Mouse (Mus musculus): ENCODE results near the gene Clca3a1. TPM values are rescaled to one million over a fixed set of nuclear protein-coding genes. Genes with fewer than 3 reads are reported as not detected.

The Clca3a1 gene
- total and polyA plus RNA-seq, 2 experiments from 2014 or later: 11.0 to 16.6 TPM

GRCm38 (mm10) chr3:144683136-144683814 is 77.5 kb downstream of the Clca3a1 start:
- TF ChIP-seq CTCF (IDR thresholded peaks at IDR 0.05; ENCODE audit: low read depth): no peak
- no peak for TF ChIP-seq EP300 (IDR thresholded peaks at IDR 0.05; ENCODE audit: low read depth)
- ATAC-seq (ENCODE audit: insufficient read depth, low read depth) (no peak), DNase-seq (ENCODE audit: low spot score) (no peak)
- no peak overlapping the region for H3K9ac ChIP-seq (replicated peaks; ENCODE audit: low read depth, low read length)
- H3K36me3 ChIP-seq (replicated peaks; ENCODE audit: control insufficient read depth, insufficient read depth, low read length): peaks cover 32% of the 10 kb centered on the region
- 64% methylated on average over 12 of the region's 12 CpGs for WGBS
- no peak overlapping the region for H3K27ac ChIP-seq (ENCODE audit: low read depth)
- no peak overlapping the region for H3K4me3 ChIP-seq (ENCODE audit: low read depth, low read length)
- no peak overlapping the region for H3K4me2 ChIP-seq (ENCODE audit: low read depth, low read length)
- no peaks in the 10 kb centered on the region for H3K4me1 ChIP-seq (ENCODE audit: control insufficient read depth, insufficient read depth)
- no peaks in the 10 kb centered on the region for H3K9me3 ChIP-seq (replicated peaks; ENCODE audit: control insufficient read depth, low read length)
- H3K27me3 ChIP-seq (ENCODE audit: control insufficient read depth, insufficient read depth, low read length): no peaks in the 10 kb centered on the region

- DNase-seq (ENCODE audit: low spot score): no peak
- Histone ChIP-seq H3K9me3 (replicated peaks; ENCODE audit: control insufficient read depth, low read length) (no peaks in the 10 kb centered on the region), H3K4me2 (ENCODE audit: low read depth, low read length) (no peak overlapping the region), H3K36me3 (replicated peaks; ENCODE audit: control insufficient read depth, insufficient read depth, low read length) (peaks cover 17% of the 10 kb centered on the region), H3K27ac (ENCODE audit: low read depth) (no peak overlapping the region), H3K4me1 (ENCODE audit: control insufficient read depth, insufficient read depth) (no peaks in the 10 kb centered on the region), H3K27me3 (ENCODE audit: control insufficient read depth, insufficient read depth, low read length) (no peaks in the 10 kb centered on the region), H3K4me3 (ENCODE audit: low read depth, low read length) (no peak overlapping the region), H3K9ac (replicated peaks; ENCODE audit: low read depth, low read length) (no peak overlapping the region)
- WGBS: 58% methylated on average over 5 of the region's 5 CpGs
- TF ChIP-seq EP300 (IDR thresholded peaks at IDR 0.05; ENCODE audit: low read depth) (no peak), CTCF (IDR thresholded peaks at IDR 0.05; ENCODE audit: low read depth) (no peak)
- ATAC-seq (ENCODE audit: insufficient read depth, low read depth): no peak
These were observed 79.2 kb downstream of the Clca3a1 start for GRCm38 (mm10) chr3:144681542-144681941.

GRCm38 (mm10) chr3:144679701-144680159 is 81.0 kb downstream of the Clca3a1 start:
- DNase-seq (ENCODE audit: low spot score): peak; percentile 20
- 70% methylated on average over 8 of the region's 8 CpGs for WGBS
- Histone ChIP-seq H3K27me3 (ENCODE audit: control insufficient read depth, insufficient read depth, low read length) (no peaks in the 10 kb centered on the region), H3K36me3 (replicated peaks; ENCODE audit: control insufficient read depth, insufficient read depth, low read length) (peaks cover 7% of the 10 kb centered on the region), H3K4me3 (ENCODE audit: low read depth, low read length) (no peak overlapping the region), H3K4me1 (ENCODE audit: control insufficient read depth, insufficient read depth) (no peaks in the 10 kb centered on the region), H3K9me3 (replicated peaks; ENCODE audit: control insufficient read depth, low read length) (no peaks in the 10 kb centered on the region), H3K9ac (replicated peaks; ENCODE audit: low read depth, low read length) (no peak overlapping the region), H3K4me2 (ENCODE audit: low read depth, low read length) (peak overlapping the region; percentile 8; the same call in 1 of the 2 replicates), H3K27ac (ENCODE audit: low read depth) (no peak overlapping the region)
- TF ChIP-seq CTCF (IDR thresholded peaks at IDR 0.05; ENCODE audit: low read depth) (no peak), EP300 (IDR thresholded peaks at IDR 0.05; ENCODE audit: low read depth) (no peak)
- peak; percentile 72 for ATAC-seq (ENCODE audit: insufficient read depth, low read depth)

Other genes with a start within 250 kb of the Clca3a1 start
- gene Hs2st1, start 190.8 kb downstream of the Clca3a1 start, total RNA-seq (2014; rRNA removed; ENCODE audit: low replicate concordance): 9.0 and 16.1 TPM in 2 replicates
- gene Hs2st1, start 190.8 kb downstream of the Clca3a1 start, polyA plus RNA-seq (2015; fragmentation: Nextera tagmentation; extraction: Ambion mirVana): 3.3 and 3.5 TPM in 2 replicates
- 245 and 260 TPM in 2 replicates for gene Selenof, start 190.7 kb downstream of the Clca3a1 start, total RNA-seq (2014; rRNA removed; ENCODE audit: low replicate concordance)
- 416 and 439 TPM in 2 replicates for gene Selenof, start 190.7 kb downstream of the Clca3a1 start, polyA plus RNA-seq (2015; fragmentation: Nextera tagmentation; extraction: Ambion mirVana)
- gene Sh3glb1, start 40.6 kb downstream of the Clca3a1 start, total RNA-seq (2014; rRNA removed; ENCODE audit: low replicate concordance): 94.8 and 139 TPM in 2 replicates
- 231 and 235 TPM in 2 replicates for gene Sh3glb1, start 40.6 kb downstream of the Clca3a1 start, polyA plus RNA-seq (2015; fragmentation: Nextera tagmentation; extraction: Ambion mirVana)
- gene Clca3a2, start 58.5 kb upstream of the Clca3a1 start, total RNA-seq (2014; rRNA removed; ENCODE audit: low replicate concordance): 3.2 and 11.7 TPM in 2 replicates
- gene Clca3a2, start 58.5 kb upstream of the Clca3a1 start, polyA plus RNA-seq (2015; fragmentation: Nextera tagmentation; extraction: Ambion mirVana): 2.1 and 3.4 TPM in 2 replicates
- not detected in 2 replicates for gene Clca3b, start 88.4 kb upstream of the Clca3a1 start, total RNA-seq (2014; rRNA removed; ENCODE audit: low replicate concordance)
- gene Clca3b, start 88.4 kb upstream of the Clca3a1 start, polyA plus RNA-seq (2015; fragmentation: Nextera tagmentation; extraction: Ambion mirVana): not detected in 2 replicates
- not detected in 2 replicates for gene Clca4b, start 171.6 kb upstream of the Clca3a1 start, total RNA-seq (2014; rRNA removed; ENCODE audit: low replicate concordance)
- gene Clca4b, start 171.6 kb upstream of the Clca3a1 start, polyA plus RNA-seq (2015; fragmentation: Nextera tagmentation; extraction: Ambion mirVana): not detected in 2 replicates
- not detected in 2 replicates for gene Clca4a, start 214.1 kb upstream of the Clca3a1 start, total RNA-seq (2014; rRNA removed; ENCODE audit: low replicate concordance)
- not detected in 2 replicates for gene Clca4a, start 214.1 kb upstream of the Clca3a1 start, polyA plus RNA-seq (2015; fragmentation: Nextera tagmentation; extraction: Ambion mirVana)